Mouse (Mus musculus) embryo, embryonic 10.5 days (tissue): ENCODE results near the gene H2afv.
"Not testable (repeated sequence)": the region's sequence is repeated elsewhere in the genome, so short reads cannot be mapped to it uniquely, and the experiment has no call there.

Experiments used
- DNase-seq: peaks from one replicate; pipeline ENCODE4 v3.0.0-alpha.2; 2015; ENCODE audit warnings: low spot score

Gene H2afv

DNA sequence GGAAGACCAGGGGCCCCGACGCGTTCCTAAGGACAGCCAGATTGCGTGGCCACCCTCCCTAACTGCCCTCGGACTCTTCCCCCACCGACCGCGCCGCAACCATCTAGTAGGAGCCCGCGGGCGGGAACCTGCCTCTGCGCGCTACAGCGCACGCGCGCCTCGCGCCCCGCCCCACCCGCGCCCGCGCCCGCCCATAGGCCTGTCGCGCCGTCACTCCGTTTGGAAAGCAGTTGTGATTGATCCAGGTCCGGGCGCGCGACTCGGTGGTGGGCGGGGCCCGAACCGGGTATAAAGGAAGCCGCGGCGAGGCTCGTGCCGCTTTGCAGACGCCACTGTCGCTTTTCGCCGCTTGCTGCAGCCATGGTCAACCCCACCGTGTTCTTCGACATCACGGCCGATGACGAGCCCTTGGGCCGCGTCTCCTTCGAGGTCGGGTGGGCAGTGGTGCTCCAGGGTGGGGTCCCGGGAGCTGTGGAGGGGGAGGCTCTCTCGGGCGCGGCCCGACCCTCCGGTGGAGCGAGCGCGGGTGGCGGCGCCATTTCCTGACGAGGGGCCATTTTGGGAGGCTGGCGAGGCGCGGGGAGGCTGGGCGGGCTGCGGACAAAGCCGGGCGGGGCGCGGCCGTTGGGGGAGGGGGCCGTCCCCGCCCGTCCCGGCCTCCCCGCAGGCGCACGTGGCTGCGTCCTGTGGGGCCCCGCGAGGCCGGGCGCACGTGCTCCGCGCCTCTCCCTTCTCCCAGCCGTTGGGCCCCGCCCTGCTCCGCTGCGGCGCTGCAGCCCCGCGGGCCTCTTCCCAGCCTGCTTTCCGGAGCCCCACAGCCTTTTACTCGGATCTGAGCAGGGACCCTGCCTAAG, 28.5 kb downstream of the H2afv start:
- peak; percentile 97 for DNase-seq

DNA sequence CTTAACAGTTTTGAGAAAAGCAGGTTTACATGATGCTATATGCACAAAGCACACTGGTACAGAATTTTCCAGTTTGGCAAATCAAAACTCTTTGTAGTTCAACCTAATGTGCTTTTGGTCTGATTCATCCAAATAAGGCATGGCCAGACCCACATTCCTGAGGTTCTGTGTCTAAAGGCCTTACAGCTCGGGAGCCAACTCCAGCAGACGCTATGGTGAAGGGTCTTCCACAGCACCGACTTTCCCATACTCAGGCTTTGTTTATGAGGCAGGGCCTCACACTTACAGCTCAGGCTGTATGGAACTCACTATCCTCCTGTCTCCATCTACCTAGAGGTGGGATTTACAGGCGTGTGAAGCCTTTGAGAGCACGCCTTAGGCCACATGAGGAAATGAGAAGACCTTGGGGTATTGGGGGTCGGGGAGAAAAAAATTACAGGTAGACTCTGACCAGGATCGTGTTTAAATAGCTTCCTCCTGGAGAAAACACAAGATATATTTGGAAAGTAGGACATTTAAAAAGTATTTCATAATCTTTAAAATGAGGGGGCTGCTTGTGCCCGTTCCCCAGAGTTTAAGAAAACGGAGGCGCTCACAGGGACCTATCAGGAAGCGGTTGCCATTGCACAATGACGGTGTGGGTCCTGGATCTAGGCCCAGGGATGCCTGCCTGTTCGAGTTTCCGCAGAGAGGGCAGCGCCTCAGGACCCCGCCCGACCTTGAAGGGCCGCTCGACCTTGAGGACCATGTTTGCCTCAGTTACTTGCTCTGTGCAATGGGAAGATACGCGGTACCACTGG, 29.3 kb downstream of the H2afv start, which contains the start of gene Ppia:
Ppia (plus strand) TSS at position 693 of the 800 bp plus-strand sequence.
- DNase-seq = peak; percentile 64

DNA sequence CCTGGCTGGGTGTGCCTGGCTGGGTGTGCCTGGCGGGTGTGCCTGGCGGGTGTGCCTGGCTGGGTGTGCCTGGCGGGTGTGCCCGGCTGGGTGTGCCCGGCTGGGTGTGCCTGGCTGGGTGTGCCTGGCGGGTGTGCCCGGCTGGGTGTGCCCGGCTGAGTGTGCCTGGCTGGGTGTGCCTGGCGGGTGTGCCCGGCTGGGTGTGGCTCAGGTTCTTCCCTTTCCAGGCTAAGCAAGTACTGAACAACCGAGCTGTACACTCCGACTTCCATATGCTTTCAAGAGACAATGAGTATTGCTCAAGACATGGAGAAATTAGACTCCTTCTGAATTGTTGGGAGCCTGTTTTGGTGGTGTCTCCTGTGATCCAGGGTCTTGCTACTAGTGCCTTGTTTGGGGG, 31.0 kb downstream of the H2afv start:
- no peak for DNase-seq

DNA sequence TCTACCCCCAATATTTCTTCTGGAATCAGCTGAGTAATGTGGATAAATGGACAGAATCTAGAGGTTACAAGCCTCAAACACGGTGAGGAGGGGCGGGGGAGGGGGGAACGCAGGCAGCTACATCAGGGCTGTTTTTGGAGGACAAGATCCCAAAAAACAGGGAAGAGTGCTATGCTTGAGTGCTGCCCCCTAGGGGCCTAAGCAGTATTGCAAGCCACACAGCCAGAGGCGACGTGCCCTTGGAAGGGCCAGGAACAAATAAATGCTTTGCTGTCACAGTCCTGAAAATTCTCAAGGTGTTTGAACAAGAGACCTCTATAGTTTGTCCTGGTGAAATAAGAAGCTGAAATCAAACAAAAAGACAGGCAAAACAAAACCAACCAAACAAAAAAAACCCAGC, 32.6 kb downstream of the H2afv start:
- peak; percentile 88 for DNase-seq

DNA sequence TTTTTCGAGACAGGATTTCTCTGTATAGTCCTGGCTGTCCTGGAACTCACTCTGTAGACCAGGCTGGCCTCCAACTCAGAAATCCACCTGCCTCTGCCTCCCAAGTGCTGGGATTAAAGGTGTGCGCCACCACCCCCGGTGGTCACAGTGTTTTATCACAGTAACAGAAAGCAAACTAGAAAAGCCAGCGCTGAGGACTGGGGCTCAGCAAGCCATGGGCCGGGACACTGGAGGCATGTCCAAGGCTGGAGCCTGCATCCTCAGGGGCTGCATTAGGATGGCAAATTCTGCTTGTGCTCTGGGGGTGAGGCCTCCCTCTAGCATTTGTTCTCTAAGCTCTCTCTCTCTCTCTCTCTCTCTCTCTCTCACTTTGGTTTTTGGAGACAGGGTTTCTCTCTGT, 33.5 kb downstream of the H2afv start:
- DNase-seq = not testable (repeated sequence)

DNA sequence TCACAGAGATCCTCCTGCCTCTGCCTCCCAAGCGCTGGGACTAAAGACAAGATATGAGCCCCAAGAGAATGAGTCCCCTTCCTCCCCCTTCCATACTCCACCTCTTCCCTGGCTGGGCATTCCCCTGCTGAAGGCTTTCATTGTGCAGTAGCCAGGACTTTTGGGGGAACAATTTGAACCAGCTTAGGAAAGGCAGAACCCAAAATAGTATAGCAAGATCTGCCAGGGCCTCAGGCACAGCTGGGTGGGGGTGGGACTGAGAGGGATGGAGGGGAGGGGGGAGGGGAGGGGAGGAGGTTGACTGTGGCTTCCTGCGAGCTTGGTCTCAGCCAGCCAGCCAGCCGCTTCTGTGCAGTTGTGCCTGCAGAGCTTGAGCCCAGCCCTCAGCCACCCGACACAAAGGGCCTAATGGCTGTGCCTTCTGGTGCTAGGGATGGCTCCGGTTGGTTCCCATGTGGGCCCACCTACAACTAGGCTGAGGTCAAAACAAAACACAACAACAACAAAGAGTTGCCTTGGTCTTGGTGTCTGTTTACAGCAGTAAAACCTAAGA, 34.1 kb downstream of the H2afv start:
- DNase-seq = no peak

DNA sequence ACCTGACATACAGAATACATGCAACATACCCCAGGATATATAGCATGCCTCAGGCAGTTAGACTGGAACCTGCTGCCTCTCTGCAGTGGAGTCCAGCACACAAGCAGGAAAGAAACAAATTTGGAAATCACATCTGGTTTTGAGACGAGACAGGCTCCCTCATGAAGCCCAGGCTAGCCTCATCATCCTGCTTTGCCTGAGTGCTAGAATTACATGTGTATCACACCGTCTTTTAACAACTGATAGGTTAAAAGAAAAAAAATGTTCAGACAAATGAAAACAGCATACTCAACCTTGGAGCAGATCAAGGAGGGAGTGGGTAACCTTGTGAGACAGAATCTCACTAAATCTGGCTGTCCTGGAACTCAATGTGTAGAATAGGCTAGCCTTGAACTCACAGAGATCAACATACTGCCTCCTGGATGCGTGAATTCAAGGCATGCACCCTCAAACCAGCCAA, 37.1 kb downstream of the H2afv start:
- DNase-seq = no peak

DNA sequence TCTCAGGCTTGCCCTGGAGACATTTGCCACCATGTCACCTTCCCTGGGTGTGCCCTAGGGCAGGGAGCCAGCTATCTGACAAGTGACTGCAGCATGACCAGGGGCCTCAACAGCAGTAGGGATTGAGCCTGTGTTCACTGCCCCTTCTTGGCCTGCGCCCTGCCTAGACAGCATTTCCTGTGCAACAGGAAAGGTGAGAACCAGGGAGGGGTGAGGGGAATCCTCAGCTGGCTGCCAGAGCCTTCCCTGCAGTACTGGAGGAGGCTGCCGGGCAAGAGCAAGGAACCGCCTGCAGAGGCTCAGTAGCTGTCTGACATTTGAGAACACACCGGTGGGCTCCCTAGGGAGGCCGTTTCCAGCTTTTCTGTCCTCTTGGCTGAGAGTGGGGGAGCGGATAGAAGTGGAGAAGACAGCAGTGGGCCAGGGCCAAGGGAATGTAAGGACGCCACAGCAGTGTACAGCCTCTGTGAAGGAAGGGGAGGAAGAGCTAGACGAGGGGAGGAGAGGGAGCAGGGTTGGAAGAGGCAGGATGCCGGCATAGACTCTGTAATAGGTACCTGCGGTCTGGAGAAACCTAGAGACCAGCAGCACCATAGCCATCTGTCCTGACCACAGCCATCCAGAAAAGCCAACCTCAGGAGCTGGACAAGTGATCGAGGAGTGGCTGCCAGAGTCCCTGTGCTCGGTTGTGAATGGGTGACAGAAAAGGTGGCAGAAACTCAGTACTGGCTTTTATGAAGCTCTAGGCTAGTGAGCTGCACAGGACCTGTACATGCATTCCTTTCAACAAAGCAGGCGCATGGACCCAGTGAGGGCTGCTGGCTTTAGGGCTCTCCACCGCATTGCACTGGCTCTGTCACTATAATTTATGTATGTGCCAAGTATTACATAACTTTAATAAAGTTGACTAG, 37.7 kb downstream of the H2afv start:
- DNase-seq = peak; percentile 70

DNA sequence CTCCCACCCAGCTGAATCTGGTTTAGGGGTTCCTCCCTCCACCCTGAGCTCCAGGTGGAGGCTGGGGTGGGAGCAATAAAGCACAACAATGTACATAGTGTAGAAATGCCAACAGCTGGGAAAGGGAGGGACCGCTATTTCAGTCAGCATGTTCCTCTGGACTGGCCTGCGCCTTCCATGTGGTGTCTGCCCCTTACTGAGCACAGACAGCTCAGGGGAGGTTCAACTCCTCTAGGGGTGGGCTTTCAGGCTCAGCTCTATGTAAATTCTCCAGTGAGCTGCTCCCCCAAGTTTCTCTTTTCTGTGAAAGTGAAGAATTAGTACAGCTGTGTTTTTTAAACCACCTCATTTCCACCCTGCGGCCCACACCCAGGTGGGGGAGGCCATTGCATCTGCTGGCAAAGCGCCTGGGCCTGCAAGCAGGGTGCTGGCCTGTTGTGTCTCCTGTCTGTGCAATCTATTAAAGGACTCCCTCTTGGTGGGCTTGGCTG, 38.6 kb downstream of the H2afv start:
- no peak for DNase-seq

DNA sequence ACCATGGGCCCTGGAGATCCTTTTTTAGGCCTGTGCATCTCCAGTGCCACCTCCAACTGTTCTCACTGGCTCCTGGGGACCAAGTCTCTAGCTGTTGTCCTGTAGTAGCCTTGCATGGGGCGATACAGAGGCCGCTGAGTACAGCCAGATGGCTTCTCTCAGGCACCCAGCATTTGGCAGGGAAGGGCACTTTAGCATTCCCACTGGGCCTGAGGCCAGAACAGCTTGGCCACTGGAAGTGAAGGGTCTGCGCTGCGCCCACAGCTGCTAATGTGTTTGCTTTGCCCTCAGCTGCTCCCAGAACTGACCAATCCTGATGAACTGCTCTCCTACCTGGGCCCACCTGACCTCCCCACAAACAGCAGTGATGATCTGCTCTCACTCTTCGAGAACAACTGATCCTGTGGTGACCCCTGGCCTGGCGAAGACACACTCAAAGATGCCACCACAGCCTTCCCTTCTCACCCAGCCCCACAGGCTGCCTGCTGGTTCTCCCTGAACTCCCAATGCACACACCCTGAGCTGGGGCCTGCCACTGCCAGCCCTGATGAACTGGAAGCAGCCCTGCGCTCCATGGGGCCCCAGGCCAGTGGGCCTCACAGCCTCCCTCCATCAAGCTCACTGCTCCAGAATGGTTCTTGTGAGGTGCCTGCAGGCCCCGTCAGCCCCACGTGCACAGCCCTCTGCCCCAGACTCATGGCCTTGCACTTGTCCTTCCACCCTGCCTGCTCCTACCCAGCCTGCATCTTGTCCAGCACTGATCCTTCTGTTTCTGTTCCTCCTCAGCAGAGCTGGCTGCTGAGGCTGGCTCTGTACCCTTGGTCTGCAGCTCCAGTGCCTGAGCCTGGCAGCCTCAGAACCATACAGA, 39.3 kb downstream of the H2afv start:
- no peak for DNase-seq

DNA sequence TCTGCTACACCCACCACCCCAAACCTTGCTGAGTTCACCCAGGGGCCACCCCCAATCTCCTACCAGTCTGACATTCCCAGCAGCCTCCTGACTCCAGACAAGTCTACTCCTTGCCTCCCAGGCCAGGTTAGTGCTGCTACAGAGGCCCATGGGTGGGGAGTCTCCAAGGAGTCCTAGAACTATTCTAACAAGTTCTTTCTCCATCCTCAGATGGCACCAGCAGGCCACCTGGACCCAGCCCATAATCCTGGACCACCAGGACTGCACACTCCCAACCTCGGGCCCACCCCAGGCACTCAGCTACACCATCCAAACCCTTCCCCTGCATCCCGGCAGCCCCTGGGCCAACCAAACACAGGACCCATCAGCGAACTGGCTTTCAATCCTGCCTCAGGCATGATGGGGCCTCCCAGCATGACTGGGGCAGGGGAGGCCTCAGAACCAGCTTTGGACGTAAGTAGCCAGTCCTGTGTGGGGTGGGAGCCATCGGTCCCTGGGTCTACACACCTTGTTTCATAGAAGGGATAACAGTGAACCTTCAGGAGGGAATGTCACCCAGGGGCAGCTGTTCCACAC, 40.3 kb downstream of the H2afv start:
- no peak for DNase-seq

DNA sequence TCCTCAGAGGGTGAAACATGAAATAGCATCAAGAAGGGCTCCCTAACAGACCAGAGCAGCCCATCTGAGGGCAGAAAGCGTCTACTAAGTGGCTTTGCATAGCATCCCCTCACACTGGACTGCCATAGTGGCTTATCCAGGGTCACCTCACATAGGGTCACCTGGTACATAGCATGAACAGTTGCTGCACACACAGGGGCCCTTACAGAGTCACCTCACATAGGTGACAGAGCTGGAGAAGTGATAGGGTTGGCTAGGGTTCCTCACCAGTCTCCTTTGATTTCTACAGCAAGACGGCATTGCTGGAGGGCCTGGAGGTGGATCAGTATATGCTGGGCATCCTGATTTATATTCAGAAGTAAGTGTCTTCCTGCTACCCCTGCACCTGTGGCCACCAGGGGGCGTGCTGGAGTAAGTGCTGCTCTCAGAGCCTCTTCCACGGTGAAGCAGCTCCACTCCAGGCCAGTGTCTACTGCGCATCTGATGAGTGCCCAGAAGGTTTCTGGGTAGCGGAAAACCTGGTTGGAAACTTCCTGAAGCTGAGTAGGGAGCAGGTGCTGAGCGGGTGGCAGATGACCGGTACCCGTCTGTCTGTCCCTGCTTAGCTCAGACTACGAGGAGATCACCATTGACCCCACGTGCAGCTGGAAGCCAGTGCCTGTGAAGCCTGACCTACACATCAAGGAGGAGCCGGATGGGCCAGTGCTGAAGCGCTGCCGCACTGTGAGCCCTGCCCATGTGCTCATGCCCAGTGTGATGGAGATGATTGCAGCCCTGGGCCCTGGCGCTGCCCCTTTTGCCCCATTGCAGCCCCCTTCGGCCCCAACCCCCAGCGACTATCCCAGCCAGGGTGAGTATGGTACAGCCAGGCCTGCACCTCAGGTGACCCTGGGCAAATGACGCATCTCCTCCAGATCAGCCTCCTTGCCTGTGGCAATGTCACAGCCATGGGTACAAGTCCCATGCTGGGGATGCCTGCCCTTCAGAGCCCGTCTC, 41.4 kb downstream of the H2afv start:
- DNase-seq = peak; percentile 63

DNA sequence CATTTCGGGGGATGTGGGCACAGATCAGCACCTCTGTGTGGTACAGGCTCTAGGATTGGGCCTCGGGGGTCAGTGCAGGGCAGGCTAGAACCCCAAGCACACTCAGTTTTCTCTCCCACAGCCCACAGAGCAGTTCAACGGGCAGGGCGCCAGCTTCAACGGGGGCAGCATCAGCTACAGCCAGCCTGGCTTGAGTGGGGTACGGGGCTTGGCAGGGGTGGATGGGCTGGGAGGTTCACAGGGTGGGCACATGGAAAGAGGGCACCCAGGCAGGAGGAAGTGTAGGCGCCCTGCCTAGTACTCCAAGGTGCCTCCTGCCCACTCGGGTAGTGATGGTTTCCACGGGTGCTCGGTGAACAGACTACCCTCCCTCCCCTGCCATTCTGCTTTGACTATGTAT, 46.1 kb downstream of the H2afv start:
- no peak for DNase-seq

DNA sequence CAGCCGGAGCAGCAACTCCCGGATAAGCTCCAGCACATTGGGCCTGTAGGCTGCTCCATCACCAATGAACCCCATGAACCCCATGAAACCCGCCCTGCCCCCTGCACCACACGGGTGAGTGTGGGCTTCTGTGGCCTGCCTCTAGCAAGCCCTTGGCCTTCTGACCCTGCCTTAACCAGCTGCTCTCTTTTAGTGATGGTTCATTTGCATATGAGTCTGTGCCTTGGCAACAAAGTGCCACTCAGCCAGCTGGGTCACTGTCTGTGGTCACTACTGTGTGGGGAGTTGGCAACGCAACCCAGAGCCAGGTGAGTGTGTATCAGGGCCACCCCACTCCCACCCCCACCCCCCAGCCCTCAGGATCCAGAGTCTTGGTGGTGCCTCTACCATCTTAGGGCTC, 48.7 kb downstream of the H2afv start:
- DNase-seq = no peak

DNA sequence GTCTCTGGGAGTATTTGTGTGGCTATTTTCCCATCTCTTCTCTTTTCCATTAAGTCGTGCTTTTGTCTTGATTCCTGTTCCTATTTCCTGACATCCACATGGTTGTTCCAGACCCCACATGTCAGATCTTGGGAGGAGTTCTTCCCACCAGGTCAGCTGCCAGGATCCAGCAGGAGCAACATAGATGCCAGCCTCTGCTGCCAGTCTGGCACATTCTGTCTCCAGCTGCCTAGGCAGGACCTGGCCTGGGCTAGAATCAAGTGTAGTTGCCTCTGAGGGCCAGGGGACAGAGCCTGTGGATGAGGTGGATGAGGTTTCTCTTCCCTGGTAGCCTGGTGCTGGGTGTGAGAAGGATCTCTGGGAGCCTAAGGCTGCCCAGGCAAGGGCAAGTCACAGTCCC, 50.4 kb downstream of the H2afv start:
- no peak for DNase-seq

DNA sequence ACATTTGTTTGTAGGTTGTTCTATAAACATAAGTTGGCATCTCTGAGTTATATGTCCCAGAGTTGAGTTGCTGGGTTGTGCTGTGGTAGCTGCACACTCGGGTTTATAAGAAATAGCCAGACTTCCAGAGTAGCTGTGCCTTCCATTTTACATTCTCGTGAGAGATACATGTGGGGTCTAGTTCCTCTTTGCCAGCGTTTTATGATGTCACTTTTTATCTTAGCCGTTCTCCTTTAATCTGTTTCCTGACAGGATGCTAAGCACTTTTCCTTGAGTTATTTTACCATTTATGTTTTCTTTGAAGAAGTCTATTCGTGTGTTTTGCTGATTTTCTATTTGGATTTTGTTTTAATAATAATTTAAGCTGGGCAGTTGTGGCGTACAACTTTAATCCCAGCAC, 51.4 kb downstream of the H2afv start:
- DNase-seq = no peak

DNA sequence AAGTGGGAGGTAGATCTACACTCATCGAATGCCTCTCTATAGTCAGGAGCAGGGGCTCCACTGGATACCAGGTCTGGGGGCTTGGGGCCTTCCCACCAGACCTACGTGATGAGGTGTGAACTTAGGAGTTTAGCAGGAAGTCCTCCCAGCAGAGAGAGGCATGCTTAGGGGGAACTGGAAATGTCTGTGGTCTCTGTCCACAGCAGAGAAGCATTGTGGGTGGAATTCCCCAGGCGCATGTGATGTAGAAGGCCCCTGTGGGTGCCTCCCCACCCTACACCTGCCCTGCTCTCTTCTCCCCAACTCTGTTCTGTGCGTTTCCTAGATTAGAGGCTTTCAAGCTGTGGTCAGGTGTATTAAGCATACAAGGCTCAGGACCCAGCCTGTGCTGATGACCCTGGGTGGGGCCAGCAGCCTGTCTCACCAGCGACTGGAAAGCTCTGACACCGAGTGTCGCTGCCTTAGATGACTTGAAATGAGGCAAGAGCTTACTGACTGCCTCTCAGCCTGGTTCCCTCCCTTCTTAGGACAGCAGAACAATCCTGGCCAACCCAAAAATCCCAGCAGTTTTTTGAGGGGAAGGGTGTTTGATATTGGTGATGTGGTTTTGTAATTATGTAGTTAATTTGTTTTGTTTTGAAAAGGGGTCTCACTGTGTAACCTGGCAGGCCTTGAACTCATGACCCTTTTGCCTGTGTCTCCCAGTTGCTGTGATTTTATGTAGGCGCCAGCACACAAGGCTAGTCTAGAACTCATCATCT, 52.5 kb downstream of the H2afv start:
- DNase-seq = no peak

DNA sequence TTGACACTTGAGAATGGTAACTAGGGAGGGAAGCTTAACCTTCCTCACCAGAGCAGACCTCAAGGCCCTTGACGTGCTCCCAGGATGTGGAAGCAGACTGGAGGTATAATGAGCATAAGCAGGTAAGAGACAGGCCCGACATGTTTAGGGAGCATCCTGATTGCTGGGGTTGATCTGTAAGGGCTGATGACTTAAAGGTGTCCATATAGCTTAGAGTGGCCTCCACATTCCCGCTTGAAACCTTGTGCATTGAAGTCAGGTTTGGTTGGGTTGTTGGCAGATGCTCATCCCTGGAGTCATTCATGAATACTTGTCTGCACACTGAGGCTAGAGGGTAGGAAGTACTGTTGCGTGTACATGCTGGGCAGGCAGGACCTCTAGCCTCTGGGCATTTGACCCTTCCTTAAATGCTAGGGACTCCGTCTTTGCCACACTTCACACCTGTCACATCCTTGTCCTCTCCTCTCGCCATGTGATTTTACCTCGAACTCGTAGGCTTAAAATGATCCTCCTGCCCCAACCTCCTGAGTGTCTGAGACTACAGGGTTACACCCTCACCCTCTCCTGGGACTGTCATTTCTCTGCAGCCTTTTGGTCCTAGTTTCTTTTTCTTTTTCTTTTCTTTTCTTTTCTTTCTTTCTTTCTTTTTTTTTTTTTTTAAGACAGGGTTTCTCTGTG, 53.7 kb downstream of the H2afv start:
- DNase-seq = no peak
